Mouse (Mus musculus) CH12.LX (cell line): ENCODE measurements around the gene Upp2. TPM values are rescaled to one million over a fixed set of nuclear protein-coding genes. Genes with fewer than 3 reads are reported as not detected.

Experiments
- DNase-seq: peaks from one replicate; pipeline ENCODE4 v3.0.0-alpha.2; 2013; ENCODE audit errors: extremely low read depth
- H3K27ac ChIP-seq: 2 replicates; pipeline ENCODE4 v1.5.1; 2012; ENCODE audit warnings: low read depth, mild to moderate bottlenecking, control low read depth, moderate library complexity; ENCODE audit not compliant: insufficient read depth
- H3K27me3 ChIP-seq: replicated peaks from 2 replicates; pipeline ENCODE3; 2012; ENCODE audit warnings: inconsistent platforms
- H3K36me3 ChIP-seq, 2 experiments: replicated peaks in 1 of 2; 2 replicates each; pipeline versions ENCODE3 to v1.6.1; 2012; ENCODE audit warnings: inconsistent platforms in 1 of 2, low read length in 1 of 2, mild to moderate bottlenecking in 1 of 2, mixed read lengths in 1 of 2, moderate library complexity in 1 of 2; ENCODE audit not compliant: control insufficient read depth in 1 of 2, insufficient read depth in 1 of 2
- H3K4me1 ChIP-seq, 2 experiments: 2 replicates each; pipeline ENCODE4 v1.6.1; 2012; ENCODE audit warnings: inconsistent platforms in 1 of 2, moderate library complexity in 1 of 2; ENCODE audit not compliant: insufficient read depth in 2 of 2, control insufficient read depth in 1 of 2
- H3K4me2 ChIP-seq: 2 replicates; pipeline ENCODE4 v1.6.1; 2012; ENCODE audit warnings: low read depth, mild to moderate bottlenecking, control low read depth; ENCODE audit not compliant: poor library complexity, insufficient read depth, severe bottlenecking
- H3K4me3 ChIP-seq, 3 experiments: fragments of 150-350 bp in 1 of 3; sonication (generic) in 1 of 3; replicated peaks in 1 of 3; 2 replicates each; pipeline versions ENCODE3 to v1.5.1; 2011 to 2012; ENCODE audit warnings: low read depth in 2 of 3, low read length in 2 of 3, mild to moderate bottlenecking in 2 of 3, moderate library complexity in 2 of 3, control low read depth in 1 of 3, improper control_type of control experiment in 1 of 3, inconsistent platforms in 1 of 3, mixed read lengths in 1 of 3; ENCODE audit not compliant: poor library complexity in 1 of 3
- H3K79me2 ChIP-seq: replicated peaks from 2 replicates; pipeline ENCODE4 v1.6.1; 2012; ENCODE audit warnings: mild to moderate bottlenecking, moderate library complexity; ENCODE audit not compliant: control insufficient read depth, poor library complexity, insufficient read depth, severe bottlenecking; ENCODE audit errors: extremely low read depth
- H3K9ac ChIP-seq: 2 replicates; pipeline ENCODE4 v1.6.1; 2012; ENCODE audit warnings: low read depth, mild to moderate bottlenecking, control low read depth, moderate library complexity; ENCODE audit not compliant: insufficient read depth
- H3K9me3 ChIP-seq: replicated peaks from 2 replicates; pipeline ENCODE3; 2012; ENCODE audit warnings: low read length, inconsistent platforms, mixed read lengths
- BHLHE40 ChIP-seq: IDR thresholded peaks from 2 replicates; pipeline ENCODE4 v1.6.1; 2011; ENCODE audit warnings: mild to moderate bottlenecking, low read depth, low read length, improper control_type of control experiment
- CHD2 ChIP-seq: IDR thresholded peaks from 2 replicates; pipeline ENCODE4 v1.6.1; 2011; ENCODE audit warnings: low read length, improper control_type of control experiment
- ELF1 ChIP-seq: IDR thresholded peaks from 2 replicates; pipeline ENCODE4 v1.6.1; 2014; ENCODE audit warnings: low read depth, mild to moderate bottlenecking, inconsistent platforms, low read length, improper control_type of control experiment
- KAT2A ChIP-seq: IDR thresholded peaks from 2 replicates; pipeline ENCODE4 v1.6.1; 2012; ENCODE audit warnings: low read length, improper control_type of control experiment, inconsistent platforms; ENCODE audit not compliant: insufficient replicate concordance
- MAZ ChIP-seq: IDR thresholded peaks from 2 replicates; pipeline ENCODE4 v1.6.1; 2012; ENCODE audit warnings: low read depth, mild to moderate bottlenecking, inconsistent platforms, low read length, improper control_type of control experiment, moderate library complexity
- MXI1 ChIP-seq: IDR thresholded peaks from 2 replicates; pipeline ENCODE4 v1.6.1; 2011; ENCODE audit warnings: mild to moderate bottlenecking, low read depth, low read length, improper control_type of control experiment
- NELFE ChIP-seq: IDR thresholded peaks from 2 replicates; pipeline ENCODE4 v1.6.1; 2011; ENCODE audit warnings: low read depth, low read length, improper control_type of control experiment
- PAX5 ChIP-seq: IDR thresholded peaks from 2 replicates; pipeline ENCODE4 v1.6.1; 2012; ENCODE audit warnings: low read length, inconsistent platforms, mixed read lengths
- RCOR1 ChIP-seq: conservative IDR thresholded peaks from 2 replicates; pipeline ENCODE4 v1.6.1; 2012; ENCODE audit warnings: low read depth, mild to moderate bottlenecking, inconsistent platforms, low read length, improper control_type of control experiment
- SIN3A ChIP-seq: IDR thresholded peaks from 2 replicates; pipeline ENCODE4 v1.6.1; 2012; ENCODE audit warnings: low read length, improper control_type of control experiment, inconsistent platforms
- TBP ChIP-seq: conservative IDR thresholded peaks from 2 replicates; pipeline ENCODE4 v1.6.1; 2011; ENCODE audit warnings: low read depth, low read length, improper control_type of control experiment
- USF1 ChIP-seq: IDR thresholded peaks from 2 replicates; pipeline ENCODE4 v1.6.1; 2014; ENCODE audit warnings: low read depth, mild to moderate bottlenecking, inconsistent platforms, low read length, improper control_type of control experiment
- ZC3H11A ChIP-seq: IDR thresholded peaks from 2 replicates; pipeline ENCODE4 v1.6.1; 2012; ENCODE audit warnings: low read depth, mild to moderate bottlenecking, inconsistent platforms, low read length, improper control_type of control experiment
- dilution Hi-C: fragments of 300-500 bp; cut with MboI; formaldehyde crosslinking; loops from 2 replicates; pipeline ENCODE4 v1.14.3; 2020; ENCODE audit warnings: low sequenced_read_pairs; ENCODE audit not compliant: extremely low pct_unique_long_range_greater_than_20kb, extremely low pct_ligation_motif_present
- in situ Hi-C: fragments of 300-500 bp; cut with MboI; formaldehyde crosslinking; loops from 3 replicates; pipeline ENCODE4 v1.14.3; 2019; ENCODE audit warnings: low sequenced_read_pairs, low pct_ligation_motif_present, low pct_unique_long_range_greater_than_20kb, mixed read lengths
- polyA plus RNA-seq: library from polyadenylated mRNA; unstranded; fragments of >175 nt; gene quantifications from 2 replicates; pipeline ENCODE4 v1.2.1, GENCODE M21; 2012; ENCODE audit warnings: low read depth; ENCODE audit not compliant: insufficient read length
- total RNA-seq, 2 experiments: library from RNA; depleted of rRNA; stranded (reverse); fragments of 300-350 nt in 1 of 2; fragments of >200 nt in 1 of 2; gene quantifications; 2 replicates each; pipeline ENCODE4 v1.2.3; 2012 to 2014

Upp2 gene
- total and polyA plus RNA-seq, 3 experiments, result not detected

GRCm38 (mm10) chr2:58566410-58567065 is 560 bp upstream of the Upp2 start:
- H3K4me2 ChIP-seq, result no peak overlapping the region
- H3K27me3 ChIP-seq, result no peaks in the 10 kb centered on the region
- no peak for TF ChIP-seq RCOR1
- TF ChIP-seq MAZ, result no peak
- no peak for TF ChIP-seq CHD2
- no peak for TF ChIP-seq PAX5
- no peak for TF ChIP-seq NELFE
- H3K36me3 ChIP-seq, result no peaks in the 10 kb centered on the region
- H3K79me2 ChIP-seq, result no peaks in the 10 kb centered on the region
- H3K9me3 ChIP-seq, result peaks cover 38% of the 10 kb centered on the region
- dilution Hi-C loops, result no loop called here
- no peak overlapping the region for H3K4me3 ChIP-seq
- no peak overlapping the region for H3K27ac ChIP-seq
- in situ Hi-C loops, result no loop called here
- no peak overlapping the region for H3K9ac ChIP-seq
- H3K4me1 ChIP-seq, result no peaks in the 10 kb centered on the region
- no peak for DNase-seq

GRCm38 (mm10) chr2:58567866-58568719 is 995 bp downstream of the Upp2 start:
- in situ Hi-C loops (no loop called here), dilution Hi-C loops (no loop called here)
- H3K27me3 ChIP-seq, result no peaks in the 10 kb centered on the region
- H3K27ac ChIP-seq, result no peak overlapping the region
- DNase-seq, result no peak
- no peaks in the 10 kb centered on the region for H3K4me1 ChIP-seq
- no peak overlapping the region for H3K4me2 ChIP-seq
- H3K9ac ChIP-seq, result no peak overlapping the region
- H3K9me3 ChIP-seq, result peaks cover 34% of the 10 kb centered on the region
- H3K4me3 ChIP-seq, result no peak overlapping the region
- TF ChIP-seq ZC3H11A (no peak), CHD2 (no peak), MXI1 (no peak), TBP (no peak), SIN3A (no peak), ELF1 (no peak), KAT2A (no peak), USF1 (no peak), BHLHE40 (no peak)
- H3K36me3 ChIP-seq, result no peaks in the 10 kb centered on the region
- no peaks in the 10 kb centered on the region for H3K79me2 ChIP-seq
